Mouse (Mus musculus) limb, embryonic 14.5 days (tissue): ENCODE results near the gene Dcakd. TPM values are rescaled to one million over a fixed set of nuclear protein-coding genes. Genes with fewer than 3 reads are reported as not detected.

Source experiments
- ATAC-seq: fragments of 200-750 bp; cut with Nextera tagmentation; 2 replicates; pipeline ENCODE4 v1.8.0; 2017; ENCODE audit warnings: low read depth, moderate number of reproducible peaks, moderate TSS enrichment; ENCODE audit not compliant: low FRiP score
- DNase-seq: peaks from one replicate; pipeline ENCODE4 v3.0.0-alpha.2; 2015; ENCODE audit warnings: low spot score
- H3K27ac ChIP-seq: fragments of 300-500 bp; sonication (generic); replicated peaks from 2 replicates; pipeline ENCODE4 v1.5.1; 2014; ENCODE audit warnings: low read depth, mild to moderate bottlenecking, low read length, moderate library complexity, mixed read lengths
- H3K27me3 ChIP-seq: fragments of 300-500 bp; sonication (generic); 2 replicates; pipeline ENCODE4 v1.6.1; 2014; ENCODE audit warnings: low read length, mixed read lengths; ENCODE audit not compliant: control insufficient read depth, insufficient read depth
- H3K36me3 ChIP-seq: fragments of 300-500 bp; sonication (generic); 2 replicates; pipeline ENCODE4 v1.6.1; 2014; ENCODE audit warnings: mild to moderate bottlenecking, low read length, moderate library complexity, mixed read lengths; ENCODE audit not compliant: control insufficient read depth, insufficient read depth
- H3K4me1 ChIP-seq: fragments of 300-500 bp; sonication (generic); 2 replicates; pipeline ENCODE4 v1.6.1; 2014; ENCODE audit warnings: antibody characterized with exemption, low read length, mixed read lengths; ENCODE audit not compliant: control insufficient read depth, insufficient read depth
- H3K4me2 ChIP-seq: fragments of 300-500 bp; sonication (generic); replicated peaks from 2 replicates; pipeline ENCODE4 v1.6.1; 2014; ENCODE audit warnings: low read depth, mild to moderate bottlenecking, low read length, moderate library complexity; ENCODE audit not compliant: severe bottlenecking
- H3K4me3 ChIP-seq: fragments of 300-500 bp; sonication (generic); replicated peaks from 2 replicates; pipeline ENCODE4 v1.5.1; 2014; ENCODE audit warnings: low read length
- H3K9ac ChIP-seq: fragments of 300-500 bp; sonication (generic); 2 replicates; pipeline ENCODE4 v1.6.1; 2014; ENCODE audit warnings: mild to moderate bottlenecking, low read depth, low read length, moderate library complexity; ENCODE audit not compliant: severe bottlenecking
- H3K9me3 ChIP-seq: fragments of 300-500 bp; sonication (generic); 2 replicates; pipeline ENCODE4 v1.6.1; 2016; ENCODE audit warnings: low read length; ENCODE audit not compliant: control insufficient read depth
- POLR2A ChIP-seq: fragments of 200-500 bp; IDR thresholded peaks from 2 replicates; pipeline ENCODE4 v1.8.0; 2012; ENCODE audit warnings: inconsistent platforms, mild to moderate bottlenecking, moderate library complexity, borderline replicate concordance; ENCODE audit not compliant: insufficient read depth, insufficient read length; ENCODE audit errors: extremely low read depth
- WGBS: fragments of 180-500 bp; shearing (Covaris S2); extraction: QIAGEN DNeasy Blood & Tissue Kit; methylation state at CpG from one replicate; pipeline ENCODE4 v1.1.7; 2014; 5-methylcytosine and 5-hydroxymethylcytosine counted together
- polyA plus RNA-seq, 2 experiments: library from polyadenylated mRNA; depleted of rRNA in 1 of 2; stranded (reverse) in 1 of 2; unstranded in 1 of 2; fragments of >200 nt; fragmentation: Nextera tagmentation in 1 of 2; extraction: Ambion mirVana in 1 of 2; gene quantifications; 2 replicates each; pipeline versions ENCODE4 v1.2.1 to v1.2.3; 2012 to 2014

Gene Dcakd
- polyA plus RNA-seq, 2 experiments = 173 to 182 TPM

DNA sequence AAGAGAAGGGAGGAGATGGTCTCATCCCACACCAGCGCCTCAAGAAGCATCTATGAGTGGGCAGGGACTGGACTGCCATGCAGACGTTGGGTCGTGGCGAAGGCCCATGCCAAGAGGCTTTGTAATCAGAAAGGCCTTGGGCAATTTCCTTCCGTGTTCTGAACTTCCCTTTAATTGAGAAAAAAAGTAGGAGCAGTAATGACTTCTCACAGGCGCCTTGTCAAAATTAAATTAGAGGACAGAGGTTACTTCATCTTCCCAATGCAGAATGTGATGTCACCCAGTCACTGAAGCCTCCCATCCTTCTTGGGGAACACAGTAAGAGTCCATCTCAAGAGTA lies 21.2 kb downstream of the Dcakd start:
- Histone ChIP-seq H3K27me3 (no peaks in the 10 kb centered on the region), H3K27ac (no peak overlapping the region), H3K4me1 (0 out of 2 replicates have a peak, but pooled peaks cover 3% of the 10 kb centered on the region), H3K9me3 (no peaks in the 10 kb centered on the region), H3K4me2 (no peak overlapping the region), H3K9ac (no peak overlapping the region), H3K36me3 (peaks cover 34% of the 10 kb centered on the region), H3K4me3 (no peak overlapping the region)
- no peak for TF ChIP-seq POLR2A
- ATAC-seq (no peak), DNase-seq (no peak)
- 67% methylated on average over 6 of the region's 6 CpGs for WGBS

DNA sequence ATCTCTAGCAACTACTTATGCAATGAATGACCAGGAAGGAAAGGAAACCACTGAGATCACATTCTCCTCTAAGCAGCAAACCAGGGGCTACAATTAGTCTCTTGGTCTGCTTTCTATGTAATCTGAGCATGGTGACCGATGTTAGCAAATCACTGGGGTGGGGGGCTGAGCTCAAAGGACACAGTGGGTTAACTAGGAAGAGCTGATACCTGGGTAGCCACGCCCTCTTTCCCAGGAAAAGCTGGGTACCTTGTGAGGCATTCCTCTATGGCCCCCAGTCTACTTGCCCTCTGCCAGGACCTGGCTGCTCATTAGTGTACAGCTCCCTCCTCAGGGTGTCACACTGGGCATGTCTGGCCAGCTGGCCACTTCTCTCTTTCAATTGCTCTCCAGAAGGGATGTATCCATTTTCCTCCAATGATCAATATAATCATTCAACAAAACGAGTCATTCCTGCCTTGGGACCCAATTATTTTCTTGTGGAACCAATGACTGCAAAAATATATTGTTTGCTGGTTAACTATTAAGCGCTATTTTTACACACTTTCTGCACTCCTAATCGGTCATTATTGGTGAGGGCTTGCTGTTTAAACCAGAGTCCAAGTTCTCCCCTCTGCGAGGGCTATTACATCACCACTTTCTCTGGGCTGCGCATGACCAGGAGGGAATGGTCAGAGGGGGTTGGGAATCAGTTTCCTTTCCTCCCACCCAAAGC lies 21.7 kb downstream of the Dcakd start:
- no peak for TF ChIP-seq POLR2A
- Histone ChIP-seq H3K27me3 (no peaks in the 10 kb centered on the region), H3K9me3 (no peaks in the 10 kb centered on the region), H3K4me1 (0 out of 2 replicates have a peak, but pooled peaks cover 3% of the 10 kb centered on the region), H3K4me3 (no peak overlapping the region), H3K4me2 (no peak overlapping the region), H3K36me3 (peaks cover 34% of the 10 kb centered on the region), H3K27ac (no peak overlapping the region), H3K9ac (no peak overlapping the region)
- 78% methylated on average over 7 of the region's 7 CpGs for WGBS
- ATAC-seq = no peak
- DNase-seq = no peak

DNA sequence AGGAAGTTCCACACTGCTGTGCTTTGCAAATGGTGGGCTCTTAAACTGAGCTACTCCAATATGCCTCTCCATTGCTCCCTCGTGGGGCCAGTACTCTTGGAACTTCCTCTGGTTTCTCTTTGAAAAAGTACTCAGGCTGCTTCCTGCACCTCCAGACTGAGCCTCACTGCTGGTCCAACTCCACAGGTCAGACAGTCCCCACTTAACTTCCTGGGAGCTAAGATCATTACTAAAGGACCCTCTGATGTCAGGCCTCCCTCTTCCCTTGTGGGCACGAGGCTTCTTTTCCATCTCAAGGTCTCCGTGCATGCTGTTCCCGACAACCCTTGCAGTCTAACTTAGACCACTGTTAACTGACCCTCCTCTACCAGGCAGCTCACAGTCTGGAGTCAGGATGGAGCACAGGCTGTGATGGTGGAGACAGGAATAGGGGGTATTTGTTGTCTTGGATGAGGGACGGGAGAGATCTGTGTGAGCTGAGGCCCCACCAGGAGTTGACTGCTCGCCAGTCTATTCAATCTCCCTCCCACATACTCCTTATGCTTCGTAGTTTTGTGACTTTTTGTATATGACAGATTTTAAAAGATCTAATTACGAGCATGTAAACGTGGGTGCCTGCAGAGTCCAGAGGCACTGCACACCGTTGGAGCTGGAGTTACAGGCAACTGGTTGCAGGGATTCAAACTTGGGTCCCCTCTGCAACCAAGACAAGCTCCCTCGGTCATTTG lies 22.7 kb downstream of the Dcakd start:
- Histone ChIP-seq H3K36me3 (peaks cover 29% of the 10 kb centered on the region), H3K4me1 (0 out of 2 replicates have a peak, but pooled peaks cover 3% of the 10 kb centered on the region), H3K9me3 (no peaks in the 10 kb centered on the region), H3K4me3 (no peak overlapping the region), H3K9ac (no peak overlapping the region), H3K27me3 (no peaks in the 10 kb centered on the region), H3K27ac (no peak overlapping the region), H3K4me2 (no peak overlapping the region)
- no peak for TF ChIP-seq POLR2A
- 62% methylated on average over 11 of the region's 11 CpGs for WGBS
- ATAC-seq = no peak
- DNase-seq = no peak

DNA sequence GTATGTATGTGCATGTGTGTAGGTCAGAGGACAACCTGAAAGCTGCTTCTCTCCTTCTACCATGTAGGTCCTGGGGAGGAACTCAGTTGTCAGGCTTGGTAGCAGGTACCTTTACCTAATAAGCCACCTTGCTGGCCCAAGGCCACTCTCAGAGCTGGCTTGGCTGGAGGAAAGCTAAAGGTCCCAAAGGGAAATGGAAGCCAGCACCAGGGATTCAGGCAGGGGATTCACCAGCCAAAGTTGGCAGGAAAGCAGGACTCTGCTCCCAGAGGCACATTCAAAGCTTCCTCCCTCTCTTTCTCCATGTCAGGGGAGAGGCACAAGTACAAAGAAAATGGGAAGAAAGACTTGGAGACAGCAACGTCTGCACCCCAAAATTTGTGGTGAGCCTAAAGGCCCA lies 23.3 kb downstream of the Dcakd start:
- WGBS = 100% methylated on average over 1 of the region's 1 CpGs

DNA sequence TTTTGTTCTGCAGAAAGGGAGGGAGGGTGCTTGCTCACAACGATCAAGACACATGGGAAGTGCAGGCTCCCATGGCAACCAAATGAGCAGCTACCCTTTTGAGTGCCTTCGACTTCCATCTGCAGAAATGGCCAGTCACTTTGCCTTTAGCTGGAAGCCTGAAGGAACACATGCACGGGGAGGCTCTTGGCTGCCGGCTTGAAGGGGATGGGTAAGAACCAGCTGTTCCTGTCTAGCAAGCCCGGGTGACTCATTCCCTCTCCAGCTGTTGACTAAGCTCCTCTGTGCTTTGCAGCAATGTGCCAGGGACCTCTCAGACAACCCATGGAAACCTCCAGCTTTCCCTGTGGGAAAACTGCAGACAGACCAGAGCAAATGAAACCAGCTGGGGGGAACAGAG lies 24.9 kb downstream of the Dcakd start:
- ATAC-seq (peak; percentile 89), DNase-seq (peak; percentile 86)
- Histone ChIP-seq H3K9me3 (no peaks in the 10 kb centered on the region), H3K4me3 (no peak overlapping the region), H3K4me1 (0 out of 2 replicates have a peak, but pooled peaks cover 3% of the 10 kb centered on the region), H3K27ac (peak overlapping the region; percentile 33; the same call in 1 of the 2 replicates), H3K27me3 (no peaks in the 10 kb centered on the region), H3K9ac (no peak overlapping the region), H3K36me3 (peaks cover 42% of the 10 kb centered on the region), H3K4me2 (no peak overlapping the region)
- WGBS = 42% methylated on average over 5 of the region's 5 CpGs
- TF ChIP-seq POLR2A = no peak

More for the DNA sequence above, 23.3 kb downstream of the Dcakd start:
- Histone ChIP-seq H3K36me3 (peaks cover 30% of the 10 kb centered on the region), H3K9ac (no peak overlapping the region), H3K27ac (no peak overlapping the region), H3K4me3 (no peak overlapping the region), H3K27me3 (no peaks in the 10 kb centered on the region), H3K4me1 (0 out of 2 replicates have a peak, but pooled peaks cover 3% of the 10 kb centered on the region), H3K4me2 (no peak overlapping the region), H3K9me3 (no peaks in the 10 kb centered on the region)
- ATAC-seq (no peak), DNase-seq (no peak)
- no peak for TF ChIP-seq POLR2A
